Mouse (Mus musculus) liver, embryonic 14.5 days (tissue): ENCODE measurements at regions not wholly inside any gene's neighbourhood (a gene's known extent, or its start where the extent isn't known, plus 50 kb on each side); places are given as distances from the start of the nearest gene placed in this dataset.
"Not testable (repeated sequence)": the region's sequence is repeated elsewhere in the genome, so short reads cannot be mapped to it uniquely, and the experiment has no call there.

Source experiments
- ATAC-seq: fragments of 200-750 bp; cut with Nextera tagmentation; 2 replicates; pipeline ENCODE4 v1.8.0; 2017; ENCODE audit warnings: moderate number of reproducible peaks, mild to moderate bottlenecking, moderate library complexity; ENCODE audit not compliant: insufficient read depth
- DNase-seq, 3 experiments: peaks; one replicate each; pipeline ENCODE4 v3.0.0-alpha.2; 2012 to 2013; ENCODE audit warnings: low read depth in 3 of 3, low spot score in 3 of 3
- H3K27ac ChIP-seq: fragments of 300-500 bp; sonication (generic); 2 replicates; pipeline ENCODE4 v1.5.1; 2014; ENCODE audit warnings: moderate library complexity, mild to moderate bottlenecking, control low read depth, inconsistent platforms
- H3K27me3 ChIP-seq: fragments of 300-500 bp; sonication (generic); 2 replicates; pipeline ENCODE4 v1.6.1; 2014; ENCODE audit warnings: mild to moderate bottlenecking, low read length, moderate library complexity; ENCODE audit not compliant: control insufficient read depth, insufficient read depth
- H3K36me3 ChIP-seq: fragments of 300-500 bp; sonication (generic); replicated peaks from 2 replicates; pipeline ENCODE4 v1.6.1; 2014; ENCODE audit warnings: low read depth; ENCODE audit not compliant: control insufficient read depth, insufficient read depth
- H3K4me1 ChIP-seq, 2 experiments: fragments of 200-500 bp in 1 of 2; fragments of 300-500 bp in 1 of 2; sonication (generic) in 1 of 2; replicated peaks; 2 replicates each; pipeline ENCODE4 v1.6.1; 2012 to 2014; ENCODE audit warnings: antibody characterized with exemption in 1 of 2, inconsistent platforms in 1 of 2, low read length in 1 of 2; ENCODE audit not compliant: control insufficient read depth in 2 of 2, insufficient read depth in 2 of 2
- H3K4me2 ChIP-seq: fragments of 300-500 bp; sonication (generic); 2 replicates; pipeline ENCODE4 v1.6.1; 2014; ENCODE audit warnings: low read depth, mild to moderate bottlenecking, control low read depth, moderate library complexity
- H3K4me3 ChIP-seq, 2 experiments: fragments of 200-500 bp in 1 of 2; fragments of 300-500 bp in 1 of 2; sonication (generic) in 1 of 2; 2 replicates each; pipeline ENCODE4 v1.5.1; 2012 to 2014; ENCODE audit warnings: low read depth in 2 of 2, low read length in 2 of 2, mild to moderate bottlenecking in 2 of 2, control low read depth in 1 of 2, inconsistent platforms in 1 of 2, moderate library complexity in 1 of 2; ENCODE audit not compliant: insufficient read depth in 1 of 2
- H3K9ac ChIP-seq: fragments of 300-500 bp; sonication (generic); replicated peaks from 2 replicates; pipeline ENCODE4 v1.6.1; 2014; ENCODE audit warnings: mild to moderate bottlenecking, control low read depth, moderate library complexity
- H3K9me3 ChIP-seq: fragments of 300-500 bp; sonication (generic); 2 replicates; pipeline ENCODE4 v1.6.1; 2016; ENCODE audit warnings: low read length, mixed read lengths; ENCODE audit not compliant: control insufficient read depth
- CTCF ChIP-seq: IDR thresholded peaks from 2 replicates; pipeline ENCODE4 v1.5.1; 2016; ENCODE audit warnings: antibody characterized with exemption, low read depth, control low read depth
- EP300 ChIP-seq: IDR thresholded peaks from 2 replicates; pipeline ENCODE4 v1.6.1; 2016; ENCODE audit warnings: antibody characterized with exemption, low read depth
- WGBS: fragments of 180-500 bp; shearing (Covaris S2); extraction: QIAGEN DNeasy Blood & Tissue Kit; methylation state at CpG from one replicate; pipeline ENCODE4 v1.1.7; 2014; ENCODE audit not compliant: insufficient replicate concordance; 5-methylcytosine and 5-hydroxymethylcytosine counted together

- 63% methylated on average over 14 of the region's 14 CpGs for WGBS
- ATAC-seq (no peak), DNase-seq (no peak)
Observed at GRCm38 (mm10) chr13:39411471-39412251, 451.0 kb upstream of the Slc35b3 start.

GRCm38 (mm10) chr13:39392589-39392988 lies 431.9 kb upstream of the Slc35b3 start:
- ATAC-seq (no peak), DNase-seq (no peak)
- TF ChIP-seq EP300 = no peak
- TF ChIP-seq CTCF = no peak
- no peak overlapping the region for H3K4me3 ChIP-seq
- no peaks in the 10 kb centered on the region for H3K27me3 ChIP-seq
- no peak overlapping the region for H3K4me2 ChIP-seq
- no peaks in the 10 kb centered on the region for H3K4me1 ChIP-seq
- H3K27ac ChIP-seq = no peak overlapping the region
- WGBS = 58% methylated on average over 3 of the region's 3 CpGs
- H3K9me3 ChIP-seq = no peaks in the 10 kb centered on the region
- H3K9ac ChIP-seq = no peak overlapping the region
- H3K36me3 ChIP-seq = no peaks in the 10 kb centered on the region

More at GRCm38 (mm10) chr13:39411471-39412251, 451.0 kb upstream of the Slc35b3 start:
- Histone ChIP-seq H3K27me3 (no peaks in the 10 kb centered on the region), H3K27ac (no peak overlapping the region), H3K36me3 (no peaks in the 10 kb centered on the region), H3K4me1 (no peaks in the 10 kb centered on the region), H3K9ac (no peak overlapping the region), H3K9me3 (no peaks in the 10 kb centered on the region), H3K4me3 (no peak overlapping the region), H3K4me2 (no peak overlapping the region)
- TF ChIP-seq CTCF (no peak), EP300 (no peak)

GRCm38 (mm10) chr13:39392151-39392550 lies 431.5 kb upstream of the Slc35b3 start:
- H3K9ac ChIP-seq, DNase-seq, H3K4me1 ChIP-seq, H3K4me3 ChIP-seq, ATAC-seq, H3K27me3 ChIP-seq, H3K27ac ChIP-seq, H3K9me3 ChIP-seq, H3K36me3 ChIP-seq, H3K4me2 ChIP-seq: not testable (repeated sequence)
- 61% methylated on average over 1 of the region's 1 CpGs for WGBS

- Histone ChIP-seq H3K9ac (no peak overlapping the region), H3K27me3 (no peaks in the 10 kb centered on the region), H3K36me3 (no peaks in the 10 kb centered on the region), H3K9me3 (no peaks in the 10 kb centered on the region), H3K27ac (no peak overlapping the region), H3K4me1 (no peaks in the 10 kb centered on the region), H3K4me2 (no peak overlapping the region), H3K4me3 (no peak overlapping the region)
- DNase-seq = no peak
- TF ChIP-seq CTCF (no peak), EP300 (no peak)
- no peak for ATAC-seq
- WGBS = 69% methylated on average over 8 of the region's 8 CpGs
Observed at GRCm38 (mm10) chr13:39376677-39377076, 416.0 kb upstream of the Slc35b3 start.

- Histone ChIP-seq H3K4me1 (no peaks in the 10 kb centered on the region), H3K9ac (no peak overlapping the region), H3K27me3 (no peaks in the 10 kb centered on the region), H3K36me3 (no peaks in the 10 kb centered on the region), H3K4me2 (no peak overlapping the region), H3K27ac (no peak overlapping the region), H3K4me3 (no peak overlapping the region), H3K9me3 (no peaks in the 10 kb centered on the region)
- TF ChIP-seq EP300 (no peak), CTCF (no peak)
- WGBS = 63% methylated on average over 6 of the region's 6 CpGs
- ATAC-seq (no peak), DNase-seq (no peak)
Observed at GRCm38 (mm10) chr13:39376269-39376668, 415.6 kb upstream of the Slc35b3 start.
